Mouse (Mus musculus) CD4-positive, CD25-positive, alpha-beta regulatory T cell, adult 2 months (primary cell): ENCODE measurements around the gene Nos1.
A peak's percentile ranks its signal among the peaks of the same experiment; 100 is the strongest.

Experiments
- DNase-seq: peaks from one replicate; pipeline ENCODE4 v3.0.0-alpha.2; 2012; ENCODE audit warnings: low read depth, low spot score

The Nos1 gene

GRCm38 (mm10) chr5:117898055-117898806 is 117.4 kb downstream of the Nos1 start:
- no peak for DNase-seq

- DNase-seq: no peak
Measured at GRCm38 (mm10) chr5:117899361-117899760, 118.5 kb downstream of the Nos1 start.

DNA sequence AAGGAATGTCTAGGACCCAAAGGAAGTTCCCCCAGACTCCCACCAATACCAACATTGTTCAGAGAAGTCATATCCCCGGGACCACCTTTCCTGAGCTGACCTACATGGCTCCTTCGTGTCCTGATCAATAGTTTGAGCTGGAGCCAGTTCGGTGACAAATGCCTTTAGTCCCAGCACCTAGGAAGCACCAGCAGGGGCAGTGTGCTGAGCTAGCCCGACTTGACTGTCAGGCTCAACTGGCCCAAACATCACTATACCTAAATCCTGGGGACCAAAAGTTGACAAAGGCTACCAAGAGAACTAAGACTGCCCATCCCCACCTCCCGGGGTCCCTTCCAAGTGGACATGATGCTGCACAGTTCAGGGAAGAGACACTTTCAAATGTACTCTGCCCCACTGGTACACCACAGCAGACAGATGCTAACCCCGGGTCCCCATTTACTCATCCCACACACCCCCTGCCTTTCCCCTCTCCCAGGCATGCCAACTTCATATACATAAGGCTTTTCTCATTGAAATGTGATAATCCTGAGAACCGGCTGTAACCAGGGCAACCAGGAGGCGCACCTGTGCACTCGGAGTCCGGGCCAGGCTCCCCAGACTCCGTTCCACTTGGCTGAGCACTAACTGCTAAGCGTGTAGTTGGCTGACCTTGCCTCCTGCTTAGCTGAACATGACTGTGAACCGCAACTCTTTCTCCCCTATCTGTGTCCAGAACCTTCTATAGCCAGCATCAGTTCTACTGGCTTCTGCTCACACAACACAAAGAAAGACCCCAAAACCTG is 120.3 kb downstream of the Nos1 start:
- DNase-seq: no peak

- DNase-seq: no peak
Measured at GRCm38 (mm10) chr5:117903534-117903933, 122.7 kb downstream of the Nos1 start.

GRCm38 (mm10) chr5:117905728-117906127 is 124.9 kb downstream of the Nos1 start:
- DNase-seq: no peak

DNA sequence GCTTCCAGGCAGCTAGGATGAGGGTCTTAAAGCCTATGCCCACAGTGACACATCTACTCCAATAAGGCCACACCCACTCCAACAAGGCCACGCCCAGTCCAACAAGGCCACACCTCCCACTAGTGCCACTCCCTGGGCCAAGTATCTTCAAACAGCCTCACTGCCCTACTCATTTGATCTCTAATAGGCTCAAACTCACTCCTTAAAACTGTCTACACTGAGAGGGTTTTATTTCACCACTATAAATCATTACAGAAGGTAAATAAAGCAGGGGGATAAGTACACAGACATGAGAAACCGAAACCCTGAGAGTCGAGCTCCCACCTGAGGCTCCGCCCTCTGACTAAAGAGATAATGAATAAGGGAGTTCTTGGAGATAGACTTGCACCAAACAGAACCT is 128.7 kb downstream of the Nos1 start:
- DNase-seq: no peak

DNA sequence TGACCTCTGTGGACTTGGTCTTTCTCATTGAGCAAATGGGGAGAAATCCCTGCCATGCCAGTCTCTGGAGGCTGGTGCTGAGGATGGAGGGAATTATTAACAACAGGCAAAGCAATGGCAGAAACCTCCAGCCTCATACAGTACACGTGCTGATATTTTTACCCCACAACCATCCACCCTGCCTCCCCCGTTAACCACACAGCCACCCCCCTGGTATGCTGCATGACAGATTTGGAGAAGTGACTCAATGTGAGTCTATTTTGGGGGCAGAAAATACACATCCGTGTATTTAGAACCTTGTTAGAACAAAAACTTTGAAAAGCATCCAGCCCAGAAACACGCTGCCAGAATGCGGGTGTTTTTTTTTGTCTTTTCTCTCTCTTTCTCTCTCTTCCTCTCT is 135.5 kb downstream of the Nos1 start:
- no peak for DNase-seq

DNA sequence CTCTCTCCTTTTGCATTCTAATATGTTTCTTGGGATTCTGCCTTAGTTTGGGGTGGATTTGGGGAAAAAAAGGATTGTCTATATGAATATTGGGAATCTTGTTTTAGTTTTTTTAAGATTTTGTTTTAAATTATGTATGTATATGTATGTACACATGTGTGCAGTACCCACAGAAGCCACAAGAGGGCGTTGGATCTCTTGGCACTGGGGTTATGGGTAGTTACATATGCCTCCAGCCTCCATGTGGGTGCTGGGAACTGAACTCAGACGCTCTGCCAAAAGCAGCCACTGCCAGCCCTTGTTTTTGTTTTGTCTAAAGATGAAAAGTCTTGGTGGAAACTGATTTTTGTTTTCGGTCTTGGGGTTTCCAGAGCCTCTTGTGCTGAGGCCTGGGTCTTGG is 136.1 kb downstream of the Nos1 start:
- DNase-seq: peak; percentile 27

DNA sequence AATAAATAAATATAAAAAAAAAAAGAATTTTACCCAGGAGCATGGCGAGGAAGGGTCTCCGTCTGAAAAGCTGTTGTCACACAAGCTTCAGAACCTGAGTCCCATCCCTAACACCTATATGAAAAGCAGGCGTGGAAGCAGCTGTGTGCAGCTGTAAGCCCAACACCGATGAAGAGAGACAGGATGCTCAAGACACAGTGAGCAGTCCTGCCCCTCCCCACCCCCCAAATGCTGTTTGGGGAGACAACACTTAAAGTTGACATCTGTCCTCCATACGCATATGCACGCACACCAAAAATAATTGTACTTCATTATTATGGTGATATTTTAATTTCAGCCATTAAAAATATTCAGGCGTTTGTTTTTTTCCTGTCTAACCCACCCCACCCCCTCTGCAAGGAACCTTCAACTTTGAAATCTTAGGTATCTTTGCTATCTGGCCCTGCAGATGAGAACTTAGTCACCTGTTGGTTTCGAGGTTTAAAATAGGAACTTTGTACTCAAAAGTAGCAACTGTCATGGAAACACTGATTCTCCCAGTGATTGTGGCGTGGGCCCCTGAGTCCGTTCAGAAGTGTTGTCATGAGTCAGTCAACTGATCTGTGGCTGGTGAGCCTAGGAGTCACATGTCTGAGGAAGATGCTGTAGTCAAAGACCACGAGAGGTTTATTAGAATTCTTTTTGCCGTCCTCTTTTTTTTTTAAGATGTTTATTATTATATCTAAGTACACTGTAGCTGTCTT is 141.1 kb downstream of the Nos1 start:
- DNase-seq: peak; percentile 39

DNA sequence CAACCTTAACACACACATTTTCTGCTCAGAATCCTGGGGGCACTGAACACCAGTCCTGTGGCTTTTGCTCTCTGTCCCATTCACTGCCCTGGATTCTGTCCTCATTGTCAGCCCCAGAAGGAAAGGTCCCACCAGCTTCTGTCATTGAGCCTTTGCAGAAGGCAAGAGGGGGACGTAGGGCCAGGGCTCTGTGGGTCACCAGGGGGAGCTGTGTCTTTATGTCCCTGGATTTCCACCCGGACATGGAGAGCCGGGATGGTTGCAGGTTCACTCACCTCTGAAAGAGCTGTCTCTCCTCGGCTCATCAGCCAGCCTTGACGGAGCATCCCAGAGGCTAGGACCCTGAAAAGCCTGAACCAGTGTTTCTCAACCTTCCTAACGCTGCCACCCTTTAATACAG is 142.9 kb downstream of the Nos1 start:
- no peak for DNase-seq

DNA sequence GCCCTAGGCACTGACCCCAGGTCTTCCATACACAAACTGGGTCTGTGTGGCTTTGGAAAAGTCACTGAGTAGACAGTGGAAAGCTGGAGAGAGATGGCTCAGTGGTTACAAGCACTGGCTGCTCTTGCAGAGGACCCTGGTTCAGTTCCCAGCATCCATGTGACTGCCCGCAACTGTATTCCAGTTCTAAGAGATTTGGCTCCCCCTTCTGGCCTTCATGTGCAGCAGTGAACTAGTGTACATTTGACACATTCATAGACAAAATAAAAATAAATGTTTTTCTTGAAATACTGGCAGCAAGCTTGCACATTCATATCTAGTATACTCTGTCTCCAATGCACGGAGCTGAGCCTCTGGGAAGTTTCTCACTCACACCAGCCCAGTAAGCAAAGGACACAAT is 147.7 kb downstream of the Nos1 start:
- no peak for DNase-seq

DNA sequence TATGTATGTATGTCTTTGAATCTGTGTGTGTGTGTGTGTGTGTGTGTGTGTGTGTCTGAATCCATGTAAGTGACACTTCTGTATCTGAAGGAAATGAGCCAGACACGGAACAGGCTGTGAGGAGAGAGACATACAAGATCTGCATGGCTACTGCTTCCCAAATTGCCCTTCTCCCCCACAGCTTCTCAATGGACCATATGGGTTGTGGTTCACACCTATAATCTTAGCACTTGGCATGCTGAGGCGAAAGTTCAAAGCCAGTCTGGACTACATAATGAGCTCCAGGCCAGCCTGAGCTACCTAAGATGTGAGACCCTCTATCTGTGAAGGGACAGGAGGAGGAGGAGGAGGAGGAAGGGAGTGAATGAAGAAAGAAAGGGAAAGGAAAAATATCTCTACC is 151.4 kb downstream of the Nos1 start:
- no peak for DNase-seq

DNA sequence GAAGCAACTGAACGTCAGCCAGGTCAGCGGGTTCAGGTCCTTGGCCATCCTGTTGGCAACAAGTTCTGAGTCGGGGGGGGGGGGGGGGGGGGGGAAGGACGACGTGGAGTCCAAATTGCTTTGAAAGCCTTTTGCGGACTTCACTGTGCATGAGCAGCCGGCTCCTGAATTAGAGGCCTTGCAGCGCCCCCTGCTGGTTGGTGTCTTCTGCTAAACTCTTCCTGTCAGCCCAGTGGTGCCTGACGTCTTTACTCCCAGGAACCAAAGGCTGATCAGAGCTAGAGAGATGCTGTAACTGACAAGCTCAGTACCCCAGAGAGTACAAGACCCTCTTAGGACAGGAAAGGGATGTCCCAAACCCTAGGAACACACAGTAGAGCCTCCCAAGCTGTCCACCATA is 152.0 kb downstream of the Nos1 start:
- peak; percentile 88 for DNase-seq

- no peak for DNase-seq
Measured at GRCm38 (mm10) chr5:117936346-117936745, 155.5 kb downstream of the Nos1 start.

DNA sequence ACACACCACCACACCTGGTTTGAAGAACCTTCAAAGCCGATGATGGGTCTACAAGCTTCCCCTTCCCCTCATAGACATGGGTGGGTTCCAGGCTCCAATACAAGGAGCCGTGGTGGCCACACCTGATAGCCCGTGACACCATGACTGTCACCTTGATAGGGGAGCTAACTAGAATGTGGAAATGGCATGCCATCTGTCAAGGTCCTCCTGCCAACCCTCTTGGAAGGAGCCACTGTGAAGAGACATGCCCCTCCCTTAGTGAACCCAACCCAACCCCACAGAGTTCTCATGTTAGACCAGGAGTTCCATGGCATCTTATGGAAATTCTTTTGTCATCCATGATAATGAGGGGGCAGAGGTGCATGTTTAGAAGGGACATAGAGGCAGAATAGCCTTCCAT is 156.4 kb downstream of the Nos1 start:
- DNase-seq: no peak

GRCm38 (mm10) chr5:117938182-117938581 is 157.3 kb downstream of the Nos1 start:
- peak; percentile 89 for DNase-seq

DNA sequence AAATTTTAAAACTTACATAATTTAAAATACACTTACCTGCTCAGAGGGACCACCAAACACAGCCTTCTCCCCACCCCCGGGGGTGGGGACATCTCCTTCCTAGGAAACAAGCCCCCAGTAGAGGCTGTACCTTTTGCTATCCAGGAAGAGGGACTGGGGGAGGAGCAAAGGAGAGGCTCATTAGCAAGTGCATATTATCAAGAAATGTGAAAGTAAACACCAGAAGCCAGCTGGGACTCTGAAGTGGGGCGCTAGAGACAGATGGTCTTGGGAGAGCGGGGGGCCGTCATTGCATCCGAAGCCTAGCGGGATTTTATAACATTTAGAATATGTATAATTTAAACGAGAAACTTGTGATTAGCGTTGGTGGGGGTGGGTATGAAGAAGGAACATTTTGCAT is 158.6 kb downstream of the Nos1 start:
- no peak for DNase-seq

DNA sequence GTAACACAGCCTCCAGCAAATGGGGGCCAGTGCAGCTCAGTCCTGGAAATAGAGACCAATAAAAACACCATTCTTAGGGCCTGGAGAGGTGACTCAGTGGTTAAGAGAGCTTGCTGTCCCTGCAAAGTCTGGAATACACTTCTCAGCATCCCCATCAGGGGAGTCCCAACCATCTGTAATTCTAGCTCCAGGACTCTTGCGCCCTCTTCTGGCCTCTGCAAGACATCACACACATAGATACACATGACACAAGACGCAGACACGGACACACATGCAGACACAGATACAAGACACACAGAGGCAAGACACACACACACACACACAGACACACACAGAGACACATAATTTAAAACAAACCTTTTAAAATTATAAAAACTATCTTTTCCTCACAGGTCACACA is 160.7 kb downstream of the Nos1 start:
- no peak for DNase-seq

DNA sequence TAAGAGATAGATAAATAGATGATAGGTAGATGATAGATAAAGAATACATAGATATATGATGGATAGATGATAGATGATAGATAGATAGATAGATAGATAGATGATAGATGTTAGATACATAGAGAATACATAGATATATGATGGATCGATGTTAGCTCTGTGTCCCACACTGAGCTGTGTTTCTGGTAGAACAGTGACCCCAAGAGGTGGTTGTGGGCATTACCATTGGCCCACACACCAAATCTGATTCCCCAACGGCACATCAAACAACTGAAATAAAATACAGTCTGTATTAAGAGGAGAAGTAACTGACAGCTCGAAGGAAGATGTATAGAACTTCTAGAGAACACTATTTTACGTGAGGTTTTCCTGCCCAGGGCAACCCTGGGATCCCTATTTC is 165.8 kb downstream of the Nos1 start:
- DNase-seq: peak; percentile 74

- DNase-seq: no peak
Measured at GRCm38 (mm10) chr5:117949393-117949792, 168.6 kb downstream of the Nos1 start.

DNA sequence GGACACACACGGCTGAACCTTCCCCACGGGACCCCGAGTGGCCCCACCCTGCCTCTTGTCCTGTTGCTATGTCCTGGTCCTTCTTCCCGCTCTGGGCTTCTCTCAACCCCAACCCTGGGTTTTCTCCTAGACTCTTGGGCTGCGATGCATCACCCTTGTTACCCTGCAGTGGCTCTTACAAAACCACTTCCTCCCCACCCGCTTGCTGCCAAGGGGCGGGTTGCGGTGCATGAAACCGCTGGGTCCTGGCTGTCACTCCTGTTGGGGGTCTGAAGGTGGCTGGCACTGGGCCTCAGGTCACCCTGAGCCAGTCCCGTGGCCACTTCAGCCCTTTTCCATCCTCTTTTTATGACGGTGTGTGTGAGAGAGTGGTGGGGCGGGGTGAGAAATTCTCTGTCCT is 173.1 kb downstream of the Nos1 start:
- DNase-seq: peak; percentile 31

DNA sequence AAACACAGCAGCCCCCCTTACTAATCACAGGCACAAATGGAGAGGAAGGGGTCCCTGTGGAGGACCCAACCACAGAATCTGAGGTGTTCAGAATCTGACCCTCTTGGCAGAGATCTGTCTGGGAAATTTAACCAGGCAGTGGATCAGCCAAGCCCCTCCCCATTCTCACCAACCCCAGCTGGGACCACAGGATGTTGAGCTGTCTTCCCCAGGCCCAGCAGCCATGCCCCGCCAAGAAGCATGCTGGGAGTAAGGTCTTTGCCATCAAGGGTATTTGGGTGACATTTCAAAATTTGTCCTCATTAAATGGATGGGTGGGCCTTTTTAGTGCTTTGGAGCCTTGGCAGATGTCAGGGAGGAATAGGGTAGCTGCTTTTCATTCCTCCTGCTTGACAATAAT is 173.6 kb downstream of the Nos1 start:
- no peak for DNase-seq
